Mouse (Mus musculus) CD4-positive, CD25-positive, alpha-beta regulatory T cell, adult 4 months (primary cell): Measurements from ENCODE around the gene Chst5. TPM values are rescaled to one million over a fixed set of nuclear protein-coding genes. Genes with fewer than 3 reads are reported as not detected.
A peak's percentile ranks its signal among the peaks of the same experiment; 100 is the strongest.
"Not testable (repeated sequence)": the region's sequence is repeated elsewhere in the genome, so short reads cannot be mapped to it uniquely, and the experiment has no call there.

Experiments
- ATAC-seq: one replicate; pipeline ENCODE4 v1.8.0; 2017
- polyA plus RNA-seq, 2 experiments: library from polyadenylated mRNA; unstranded; fragments of 100-300 nt; shearing (Covaris generic); gene quantifications; one replicate each; pipeline ENCODE4 v1.2.1; 2017

The Chst5 gene
- polyA plus RNA-seq, 2 experiments from 2014 or later, result not detected

GRCm38 (mm10) chr8:111871278-111871677 is 39.0 kb downstream of the Chst5 start:
- no peak for ATAC-seq

DNA sequence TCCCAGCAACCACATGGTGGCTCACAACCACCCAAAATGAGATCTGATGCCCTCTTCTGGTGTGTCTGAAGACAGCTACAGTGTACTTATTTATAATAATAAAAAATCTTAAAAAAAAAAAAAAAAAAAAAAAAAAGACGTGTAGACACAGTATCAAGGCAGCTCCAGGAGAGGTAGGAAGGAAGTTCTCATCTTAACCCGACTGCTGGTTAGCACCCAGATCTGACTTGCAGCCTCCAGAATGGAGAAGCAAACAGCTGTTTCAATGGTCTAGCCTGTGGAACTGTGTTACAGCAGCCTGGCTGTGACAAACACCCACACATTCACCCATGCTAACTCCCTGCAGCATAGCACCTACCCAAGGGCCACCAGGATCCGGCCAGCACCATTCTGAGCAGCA is 39.9 kb downstream of the Chst5 start:
- no peak for ATAC-seq

DNA sequence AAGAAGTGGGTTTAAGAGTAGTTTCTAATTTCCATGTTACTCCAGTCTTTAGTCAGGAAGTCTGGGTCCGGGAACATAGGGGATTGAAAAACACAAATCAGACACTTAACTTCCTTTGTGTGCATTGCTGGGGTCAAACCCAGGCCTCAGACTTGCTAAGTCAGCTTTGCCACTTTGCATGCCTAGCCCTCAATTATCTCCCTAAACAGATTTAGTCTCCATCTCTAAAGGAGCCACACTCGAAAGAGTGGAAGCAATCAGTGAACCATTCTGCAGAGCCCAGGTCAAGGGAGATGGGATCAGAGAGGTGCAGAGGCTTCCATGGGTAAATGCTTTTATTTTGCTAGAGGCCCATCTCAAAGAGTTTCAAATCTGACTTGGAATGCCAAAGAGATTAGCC is 41.6 kb downstream of the Chst5 start:
- ATAC-seq, result no peak

- ATAC-seq, result no peak
Measured at GRCm38 (mm10) chr8:111865857-111866256, 44.4 kb downstream of the Chst5 start.

- no peak for ATAC-seq
Measured at GRCm38 (mm10) chr8:111865130-111865852, 45.0 kb downstream of the Chst5 start.

DNA sequence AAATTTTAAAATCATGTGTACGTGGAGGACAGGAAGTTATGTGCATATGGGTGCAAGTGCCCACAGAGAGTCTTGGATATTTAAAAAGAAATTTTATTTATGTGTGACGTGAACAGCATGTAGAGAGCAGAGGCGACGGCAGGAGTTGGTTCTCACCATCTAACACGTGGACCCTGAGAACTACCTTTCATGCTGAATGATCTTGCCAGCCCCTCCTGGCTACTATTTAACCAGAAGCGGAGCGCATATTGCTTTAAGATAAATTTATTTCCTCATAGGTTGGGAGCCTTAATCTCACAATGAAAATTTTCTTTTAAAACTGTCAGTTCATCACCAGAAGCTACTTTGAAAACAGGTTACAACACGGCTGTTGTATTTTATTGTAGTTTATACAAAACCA is 45.6 kb downstream of the Chst5 start:
- ATAC-seq, result no peak

DNA sequence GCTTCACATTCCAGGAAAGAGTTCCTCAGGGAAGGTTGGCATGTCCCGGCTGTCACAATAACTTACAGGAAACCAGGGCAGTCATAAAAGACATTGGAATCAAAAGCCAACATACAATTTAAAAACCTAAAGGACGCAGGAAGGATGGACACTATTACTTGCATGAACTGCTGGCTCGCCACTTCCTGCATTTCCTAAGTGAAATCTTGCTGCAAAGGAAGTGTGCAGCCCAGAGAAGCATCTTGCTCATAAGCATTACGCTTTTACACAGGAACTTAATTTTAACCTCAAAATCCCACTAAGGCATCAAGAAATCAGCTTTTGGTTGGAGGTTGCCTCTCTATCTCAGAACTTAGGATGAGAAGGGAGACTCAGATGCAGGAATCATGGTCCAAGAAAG is 47.0 kb downstream of the Chst5 start:
- no peak for ATAC-seq

DNA sequence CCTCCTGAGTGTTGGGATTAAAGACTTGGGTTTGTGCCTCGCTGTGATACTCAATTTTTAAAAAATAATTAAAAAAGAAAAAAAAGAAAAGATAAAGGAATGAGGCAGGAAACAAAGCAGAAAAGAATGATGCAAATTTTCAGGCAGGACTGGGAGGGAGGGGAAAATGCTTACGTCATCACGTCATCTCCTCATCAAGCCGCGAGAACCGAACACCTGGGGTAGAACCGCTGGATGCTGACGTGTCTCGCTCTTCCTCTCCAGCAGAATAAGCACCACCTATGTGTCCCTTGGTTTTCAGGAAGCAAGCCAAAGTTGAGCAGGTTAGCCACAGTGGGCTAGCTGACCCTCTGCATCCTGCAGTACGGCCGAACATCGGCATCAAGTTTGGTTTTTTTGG is 54.3 kb downstream of the Chst5 start:
- ATAC-seq, result no peak

GRCm38 (mm10) chr8:111853861-111854501 is 56.3 kb downstream of the Chst5 start, which contains the start of gene Cfdp1:
Gene Cfdp1, minus strand, starts transcription at chr8:111854291.
- ATAC-seq, result peak; percentile 100

GRCm38 (mm10) chr8:111853219-111853618 is 57.0 kb downstream of the Chst5 start:
- ATAC-seq, result not testable (repeated sequence)

DNA sequence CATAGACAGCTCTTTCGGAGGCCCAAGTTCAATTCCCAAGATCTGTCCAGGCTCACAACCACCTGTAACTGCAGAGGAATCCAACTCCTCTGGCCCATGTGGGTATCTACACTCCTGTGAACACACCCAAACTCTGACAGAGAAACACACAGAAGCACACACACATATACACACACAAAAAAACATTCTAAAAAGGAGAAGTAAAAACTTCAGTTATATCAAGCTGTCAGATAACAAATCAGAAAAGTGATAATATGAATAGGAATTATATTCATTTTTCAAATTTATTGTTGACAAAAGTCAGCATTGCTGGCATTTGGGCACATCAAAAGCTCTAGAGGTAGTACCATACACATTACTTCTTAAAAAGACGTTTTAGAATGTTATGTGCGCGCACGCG is 63.5 kb downstream of the Chst5 start:
- no peak for ATAC-seq

Other genes starting within 250 kb of the Chst5 start
- not detected for gene Ctrb1, start 219.4 kb downstream of the Chst5 start, polyA plus RNA-seq
- gene Bcar1, start 166.6 kb downstream of the Chst5 start, polyA plus RNA-seq, result under 1 TPM; 0.27 to 0.42 TPM
- 100 to 1,000 TPM; 120 to 140 TPM for gene Cfdp1, start 56.2 kb downstream of the Chst5 start, polyA plus RNA-seq
- gene Tmem170, start 33.7 kb downstream of the Chst5 start, polyA plus RNA-seq, result 1 to 10 TPM; 7.5 to 9.2 TPM
- 1 to 10 TPM; 2.5 to 3.5 TPM for gene Tmem231, start 23.4 kb upstream of the Chst5 start, polyA plus RNA-seq
- 100 to 1,000 TPM; 205 to 239 TPM for gene Gabarapl2, start 30.3 kb upstream of the Chst5 start, polyA plus RNA-seq
- 1 to 10 TPM; 7.9 to 8.7 TPM for gene Adat1, start 81.9 kb upstream of the Chst5 start, polyA plus RNA-seq
- 100 to 1,000 TPM; 166 to 286 TPM for gene Kars, start 100.9 kb upstream of the Chst5 start, polyA plus RNA-seq
- gene Terf2ip, start 101.0 kb upstream of the Chst5 start, polyA plus RNA-seq, result 10 to 100 TPM in 1 of 2 experiments, 1 to 10 TPM in 1; 9.9 to 11.4 TPM
- gene Gm6793, start 104.6 kb upstream of the Chst5 start, polyA plus RNA-seq, result under 1 TPM; 0.96 to 1.00 TPM